Mouse (Mus musculus) myocyte (in vitro differentiated cells): ENCODE measurements around the gene Fzr1. TPM values are rescaled to one million over a fixed set of nuclear protein-coding genes. Genes with fewer than 3 reads are reported as not detected.
A peak's percentile ranks its signal among the peaks of the same experiment; 100 is the strongest.

Experiments used
- H3K27me3 ChIP-seq: one replicate; pipeline ENCODE4 v1.6.1; 2011; ENCODE audit not compliant: control insufficient read depth, insufficient read depth, insufficient read length
- H3K36me3 ChIP-seq: one replicate; pipeline ENCODE4 v1.6.1; 2011; ENCODE audit not compliant: control insufficient read depth, insufficient read depth
- H3K4me2 ChIP-seq: one replicate; pipeline ENCODE4 v1.6.1; 2011; ENCODE audit warnings: low read depth, control low read depth
- H3K4me3 ChIP-seq: one replicate; pipeline ENCODE4 v1.5.1; 2011; ENCODE audit warnings: mild to moderate bottlenecking, control low read depth, moderate library complexity
- H3K79me2 ChIP-seq: one replicate; pipeline ENCODE4 v1.6.1; 2011; ENCODE audit not compliant: control insufficient read depth, insufficient read depth
- H3ac ChIP-seq: one replicate; pipeline ENCODE4 v1.6.1; 2011; ENCODE audit not compliant: control insufficient read depth, insufficient read length
- CEBPB ChIP-seq: IDR thresholded peaks from 2 replicates; pipeline ENCODE4 v1.6.1; 2011; ENCODE audit warnings: mild to moderate bottlenecking, moderate library complexity; ENCODE audit not compliant: poor library complexity, insufficient read depth, severe bottlenecking
- E2F4 ChIP-seq: IDR thresholded peaks from one replicate; pipeline ENCODE4 v1.6.1; 2011; ENCODE audit warnings: mild to moderate bottlenecking, control low read depth, moderate library complexity; ENCODE audit not compliant: insufficient read depth
- MAX ChIP-seq: IDR thresholded peaks from one replicate; pipeline ENCODE4 v1.6.1; 2011; ENCODE audit warnings: low read depth, mild to moderate bottlenecking, control low read depth
- MYOD1 ChIP-seq, 3 experiments: IDR thresholded peaks; one replicate each; pipeline ENCODE4 v1.6.1; 2011; ENCODE audit warnings: control low read depth in 2 of 3, low read depth in 2 of 3, mild to moderate bottlenecking in 2 of 3, moderate library complexity in 1 of 3; ENCODE audit not compliant: insufficient read length in 2 of 3, control insufficient read depth in 1 of 3
- MYOG ChIP-seq, 3 experiments: IDR thresholded peaks; one replicate each; pipeline ENCODE4 v1.6.1; 2011; ENCODE audit warnings: control low read depth in 2 of 3, low read depth in 2 of 3, mild to moderate bottlenecking in 2 of 3; ENCODE audit not compliant: insufficient read length in 2 of 3, control insufficient read depth in 1 of 3, insufficient read depth in 1 of 3
- POLR2A ChIP-seq: IDR thresholded peaks from one replicate; pipeline ENCODE4 v1.6.1; 2011; ENCODE audit warnings: low read depth, mild to moderate bottlenecking, control low read depth, moderate library complexity; ENCODE audit not compliant: insufficient read length
- POLR2AphosphoS2 ChIP-seq: IDR thresholded peaks from one replicate; pipeline ENCODE4 v1.6.1; 2011; ENCODE audit warnings: low read depth, control low read depth; ENCODE audit not compliant: insufficient read length
- REST ChIP-seq: IDR thresholded peaks from one replicate; pipeline ENCODE4 v1.6.1; 2011; ENCODE audit warnings: mild to moderate bottlenecking, control low read depth, moderate library complexity; ENCODE audit not compliant: insufficient read depth, insufficient read length
- SRF ChIP-seq: IDR thresholded peaks from one replicate; pipeline ENCODE4 v1.6.1; 2011; ENCODE audit warnings: low read depth; ENCODE audit not compliant: control insufficient read depth, insufficient read length
- TCF12 ChIP-seq: IDR thresholded peaks from one replicate; pipeline ENCODE4 v1.6.1; 2011; ENCODE audit warnings: mild to moderate bottlenecking, control low read depth; ENCODE audit not compliant: poor library complexity, insufficient read depth, severe bottlenecking
- TCF3 ChIP-seq: IDR thresholded peaks from one replicate; pipeline ENCODE4 v1.6.1; 2011; ENCODE audit warnings: low read depth, control low read depth; ENCODE audit not compliant: insufficient read length
- USF1 ChIP-seq: IDR thresholded peaks from one replicate; pipeline ENCODE4 v1.6.1; 2011; ENCODE audit warnings: low read depth, mild to moderate bottlenecking, control low read depth, moderate library complexity
- polyA plus RNA-seq: library from polyadenylated mRNA; unstranded; fragments of >200 nt; fragmentation: generic; extraction: Trizol; gene quantifications from one replicate; pipeline ENCODE4 v1.2.1, GENCODE M21; 2012; ENCODE audit warnings: missing spikeins

Gene Fzr1
- polyA plus RNA-seq, 1 experiment: 42.0 TPM

- Histone ChIP-seq H3K27me3 (no peaks in the 10 kb centered on the region), H3K4me3 (no peak overlapping the region), H3K4me2 (no peak overlapping the region), H3ac (no peak overlapping the region), H3K36me3 (peaks cover 17% of the 10 kb centered on the region), H3K79me2 (peaks cover 9% of the 10 kb centered on the region)
- TF ChIP-seq MYOD1 (IDR thresholded peaks at IDR 0.05; ENCODE audit: control insufficient read depth in 1 of 3, insufficient read length in 2 of 3, low read depth in 2 of 3) (no peak), POLR2AphosphoS2 (peak; percentile 23)
Measured at GRCm38 (mm10) chr10:81389801-81390677, 11.7 kb upstream of the Fzr1 start.

GRCm38 (mm10) chr10:81389373-81389772, 11.1 kb upstream of the Fzr1 start:
- no peak for TF ChIP-seq REST
- no peak for TF ChIP-seq TCF12
- no peak for TF ChIP-seq CEBPB
- no peak for TF ChIP-seq USF1
- TF ChIP-seq SRF: no peak
- no peak for TF ChIP-seq MYOG (IDR thresholded peaks at IDR 0.05; ENCODE audit: control insufficient read depth in 1 of 3, insufficient read depth in 1 of 3, insufficient read length in 2 of 3, low read depth in 2 of 3)
- no peak for TF ChIP-seq MAX
- TF ChIP-seq E2F4: no peak
- no peak for TF ChIP-seq TCF3
- H3K79me2 ChIP-seq: peaks cover 16% of the 10 kb centered on the region
- peaks cover 17% of the 10 kb centered on the region for H3K36me3 ChIP-seq
- H3ac ChIP-seq: no peak overlapping the region
- H3K4me2 ChIP-seq: no peak overlapping the region
- no peaks in the 10 kb centered on the region for H3K27me3 ChIP-seq
- no peak overlapping the region for H3K4me3 ChIP-seq

GRCm38 (mm10) chr10:81388505-81389055, 10.3 kb upstream of the Fzr1 start, which contains the start of gene Gm48552:
TSS of gene Gm48552 (plus strand) at chr10:81389005.
- TF ChIP-seq SRF: no peak
- TF ChIP-seq REST: no peak
- no peak for TF ChIP-seq MYOG (IDR thresholded peaks at IDR 0.05; ENCODE audit: control insufficient read depth in 1 of 3, insufficient read depth in 1 of 3, insufficient read length in 2 of 3, low read depth in 2 of 3)
- no peak for TF ChIP-seq MYOD1 (IDR thresholded peaks at IDR 0.05; ENCODE audit: control insufficient read depth in 1 of 3, insufficient read length in 2 of 3, low read depth in 2 of 3)
- no peak for TF ChIP-seq POLR2A
- no peak for TF ChIP-seq CEBPB
- TF ChIP-seq TCF12: no peak
- no peak for TF ChIP-seq USF1
- TF ChIP-seq MAX: no peak
- no peak for TF ChIP-seq E2F4
- no peak for TF ChIP-seq POLR2AphosphoS2
- no peak for TF ChIP-seq TCF3
- H3K27me3 ChIP-seq: no peaks in the 10 kb centered on the region
- peaks cover 17% of the 10 kb centered on the region for H3K36me3 ChIP-seq
- H3ac ChIP-seq: no peak within 1 kb of the TSS
- peaks cover 16% of the 10 kb centered on the region for H3K79me2 ChIP-seq
- no peak within 1 kb of the TSS for H3K4me3 ChIP-seq
- no peak within 1 kb of the TSS for H3K4me2 ChIP-seq

- peaks cover 16% of the 10 kb centered on the region for H3K79me2 ChIP-seq
- no peak overlapping the region for H3ac ChIP-seq
- no peak overlapping the region for H3K4me2 ChIP-seq
- H3K36me3 ChIP-seq: peaks cover 17% of the 10 kb centered on the region
- H3K4me3 ChIP-seq: no peak overlapping the region
- H3K27me3 ChIP-seq: no peaks in the 10 kb centered on the region
- no peak for TF ChIP-seq REST
- no peak for TF ChIP-seq TCF12
- no peak for TF ChIP-seq USF1
- no peak for TF ChIP-seq E2F4
- TF ChIP-seq MAX: no peak
- no peak for TF ChIP-seq TCF3
- TF ChIP-seq CEBPB: no peak
- TF ChIP-seq POLR2AphosphoS2: no peak
- TF ChIP-seq MYOD1 (IDR thresholded peaks at IDR 0.05; ENCODE audit: control insufficient read depth in 1 of 3, insufficient read length in 2 of 3, low read depth in 2 of 3): no peak
- no peak for TF ChIP-seq MYOG (IDR thresholded peaks at IDR 0.05; ENCODE audit: control insufficient read depth in 1 of 3, insufficient read depth in 1 of 3, insufficient read length in 2 of 3, low read depth in 2 of 3)
- TF ChIP-seq POLR2A: no peak
- TF ChIP-seq SRF: no peak
Measured at GRCm38 (mm10) chr10:81387716-81388115, 9.4 kb upstream of the Fzr1 start.
